Mouse (Mus musculus): ENCODE measurements around the gene Adar.

The Adar gene

DNA sequence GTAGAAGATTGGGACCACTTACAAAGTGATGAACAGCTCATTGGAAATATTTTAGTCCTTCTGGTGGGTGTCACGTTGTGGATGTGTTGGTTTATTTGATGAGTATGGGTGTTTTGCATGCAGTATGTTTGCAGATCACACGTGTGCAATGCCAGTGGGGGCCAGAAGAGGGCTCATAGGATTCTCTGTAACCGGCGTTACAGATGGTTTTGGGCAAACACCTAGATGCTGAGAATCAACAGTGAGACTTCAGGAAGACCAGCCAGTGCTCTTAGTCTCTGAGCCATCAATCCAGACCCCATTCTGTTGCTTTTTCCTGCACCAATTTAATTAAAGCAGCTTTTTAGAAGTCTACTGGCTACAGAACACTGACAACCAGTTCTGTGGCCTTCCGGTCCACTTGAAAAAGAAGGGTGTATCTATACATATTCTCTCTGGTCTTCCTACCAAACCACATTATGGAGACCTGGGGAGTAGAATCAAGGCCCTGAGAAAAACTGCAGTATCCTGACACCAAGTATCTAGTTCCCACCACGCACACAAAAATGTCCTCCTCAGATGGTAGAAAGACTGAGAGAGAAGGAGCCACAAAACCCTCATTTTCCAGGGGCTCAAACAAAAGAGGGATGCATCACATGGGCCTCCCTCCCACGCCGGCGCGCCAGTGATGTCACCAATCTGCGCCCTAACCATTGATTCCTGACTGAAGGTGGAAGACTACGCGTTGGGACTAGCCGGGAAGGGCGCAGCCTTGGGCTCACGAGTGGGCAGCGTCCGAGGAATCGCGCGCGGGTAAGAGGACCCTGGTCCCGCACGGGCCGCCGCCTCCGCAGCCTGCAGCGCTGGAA, at the start of gene Adar:
TSS of gene Adar (plus strand) at position 664 of the 848 bp plus-strand sequence.
- peak; percentile 80 for DNase-seq (ENCODE audit: low read depth, low spot score)

GRCm38 (mm10) chr3:89667131-89667530, 47.7 kb upstream of the Adar start:
- DNase-seq (ENCODE audit: low read depth, low spot score): no peak

GRCm38 (mm10) chr3:89671334-89671733, 43.5 kb upstream of the Adar start:
- DNase-seq (ENCODE audit: low read depth, low spot score): no peak

- no peak for DNase-seq (ENCODE audit: low read depth, low spot score)
These were observed 42.1 kb upstream of the Adar start for GRCm38 (mm10) chr3:89672573-89673317.

DNA sequence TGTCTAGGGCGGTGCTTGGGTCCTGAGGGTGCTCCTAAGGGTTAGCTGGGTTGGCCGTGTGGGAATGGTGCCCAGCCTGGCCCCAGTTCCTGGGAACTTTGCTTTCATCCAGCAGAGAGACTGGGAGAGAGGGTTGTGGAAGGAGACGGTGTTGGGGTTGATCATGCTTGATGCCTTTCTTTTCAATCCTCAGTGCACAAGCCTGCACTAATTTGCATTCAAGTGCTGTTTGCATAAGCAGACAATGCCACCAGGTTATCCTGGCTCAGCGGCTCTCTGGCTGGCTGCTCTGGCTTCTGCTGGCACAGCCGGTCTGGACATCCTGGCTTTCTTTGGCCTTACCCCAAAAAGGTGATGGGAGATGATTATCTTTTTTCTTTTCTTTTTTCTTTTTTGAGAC, 37.2 kb upstream of the Adar start:
- DNase-seq (ENCODE audit: low read depth, low spot score): no peak

- DNase-seq (ENCODE audit: low read depth, low spot score): no peak
These were observed 28.8 kb upstream of the Adar start for GRCm38 (mm10) chr3:89686031-89686430.

GRCm38 (mm10) chr3:89688694-89689581, 25.9 kb upstream of the Adar start:
- DNase-seq (ENCODE audit: low read depth, low spot score): peak; percentile 58

DNA sequence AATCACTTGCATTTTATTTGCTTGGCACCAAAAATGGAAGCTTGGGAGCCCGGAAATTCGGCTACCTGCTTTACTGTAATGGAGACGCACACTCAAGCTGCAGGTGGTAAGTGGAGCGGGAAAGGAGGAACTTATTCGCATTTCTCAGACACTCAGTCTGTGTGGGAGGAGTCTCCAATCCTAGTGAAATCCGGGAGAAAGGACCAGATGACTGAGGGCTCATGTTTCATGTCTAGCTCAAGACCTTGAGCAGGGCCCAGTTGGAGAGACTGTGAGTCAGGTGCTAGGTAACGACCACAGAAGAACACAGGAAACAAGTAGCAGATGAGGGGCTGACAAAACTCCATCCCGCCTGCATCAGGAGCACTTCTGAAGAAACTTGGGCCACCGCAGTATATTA, 23.0 kb upstream of the Adar start:
- DNase-seq (ENCODE audit: low read depth, low spot score): no peak

DNA sequence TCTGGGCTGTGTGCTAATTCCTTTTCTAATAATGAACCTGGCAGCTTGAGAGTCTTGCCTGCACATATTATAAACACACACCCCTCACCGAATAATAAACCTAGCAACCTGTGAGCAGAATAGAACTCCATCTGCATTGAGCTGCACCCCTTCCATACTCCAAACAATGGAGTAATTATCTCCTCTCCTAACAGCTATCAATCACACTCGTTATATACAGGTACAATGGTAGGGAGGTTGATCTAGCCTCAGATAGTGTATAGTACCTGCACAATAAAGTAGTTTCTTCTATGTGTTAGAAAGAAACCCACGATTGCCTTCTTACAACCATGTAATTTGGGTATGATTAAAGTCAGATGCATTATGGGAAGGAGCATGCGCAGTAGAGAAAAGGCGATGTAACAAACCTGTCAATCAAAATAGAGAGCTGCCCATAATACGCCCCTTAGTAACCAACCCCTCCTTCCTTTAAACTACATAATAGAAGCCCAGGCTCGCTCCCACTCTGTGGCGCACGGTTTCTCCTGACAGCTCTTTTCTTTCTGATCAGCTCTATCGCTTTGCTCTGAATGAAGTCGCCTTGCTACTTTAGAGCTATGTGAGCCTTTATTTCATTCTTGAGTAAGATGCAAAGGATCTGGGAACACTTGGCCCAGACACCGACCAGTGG, 18.5 kb upstream of the Adar start:
- no peak for DNase-seq (ENCODE audit: low read depth, low spot score)

DNA sequence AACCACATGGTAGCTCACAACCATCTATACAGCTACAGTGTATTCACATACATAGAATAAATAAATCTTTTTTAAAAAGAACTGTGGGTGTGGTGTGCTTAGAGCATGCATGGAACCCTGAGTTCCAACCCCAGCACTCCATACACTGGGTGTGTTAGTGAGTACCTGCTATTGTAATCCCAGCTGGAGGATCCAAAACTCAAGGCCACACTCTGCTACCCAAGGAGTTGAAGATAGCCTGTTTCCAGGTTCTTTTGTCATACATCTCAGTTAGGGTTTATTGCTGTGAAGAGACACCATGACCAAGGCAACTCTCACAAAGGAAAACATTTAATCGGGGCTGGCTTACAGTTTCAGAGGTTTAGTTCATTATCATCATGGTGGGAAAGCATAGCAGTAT, 15.9 kb upstream of the Adar start:
- DNase-seq (ENCODE audit: low read depth, low spot score): no peak

GRCm38 (mm10) chr3:89700461-89700860, 14.4 kb upstream of the Adar start:
- no peak for DNase-seq (ENCODE audit: low read depth, low spot score)

- DNase-seq (ENCODE audit: low read depth, low spot score): no peak
These were observed 11.2 kb upstream of the Adar start for GRCm38 (mm10) chr3:89703596-89703995.

GRCm38 (mm10) chr3:89704064-89704463, 10.8 kb upstream of the Adar start:
- DNase-seq (ENCODE audit: low read depth, low spot score): no peak

GRCm38 (mm10) chr3:89715207-89715966, 565 bp downstream of the Adar start:
- no peak for DNase-seq (ENCODE audit: low read depth, low spot score)

- no peak for DNase-seq (ENCODE audit: low read depth, low spot score)
These were observed 1.1 kb downstream of the Adar start for GRCm38 (mm10) chr3:89715967-89716256.

DNA sequence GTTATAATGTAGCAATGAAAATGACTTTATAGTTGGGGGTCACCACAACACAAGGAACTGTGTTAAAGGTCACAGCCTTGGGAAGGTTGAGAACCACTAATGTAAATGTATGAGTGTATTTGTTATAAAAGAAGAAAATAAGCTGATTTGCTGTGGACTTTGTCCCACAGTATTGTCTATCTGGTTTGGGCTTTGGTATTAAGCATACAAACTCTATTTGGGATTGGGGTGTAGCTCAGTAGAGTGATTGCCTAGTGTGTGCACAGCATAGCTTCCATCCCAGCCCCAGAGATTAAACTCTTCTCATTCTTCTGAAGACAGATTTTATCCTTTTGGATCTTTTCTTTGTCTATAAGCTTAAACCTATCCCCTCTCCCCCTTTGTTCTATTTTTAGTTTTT, 7.2 kb downstream of the Adar start:
- DNase-seq (ENCODE audit: low read depth, low spot score): no peak

DNA sequence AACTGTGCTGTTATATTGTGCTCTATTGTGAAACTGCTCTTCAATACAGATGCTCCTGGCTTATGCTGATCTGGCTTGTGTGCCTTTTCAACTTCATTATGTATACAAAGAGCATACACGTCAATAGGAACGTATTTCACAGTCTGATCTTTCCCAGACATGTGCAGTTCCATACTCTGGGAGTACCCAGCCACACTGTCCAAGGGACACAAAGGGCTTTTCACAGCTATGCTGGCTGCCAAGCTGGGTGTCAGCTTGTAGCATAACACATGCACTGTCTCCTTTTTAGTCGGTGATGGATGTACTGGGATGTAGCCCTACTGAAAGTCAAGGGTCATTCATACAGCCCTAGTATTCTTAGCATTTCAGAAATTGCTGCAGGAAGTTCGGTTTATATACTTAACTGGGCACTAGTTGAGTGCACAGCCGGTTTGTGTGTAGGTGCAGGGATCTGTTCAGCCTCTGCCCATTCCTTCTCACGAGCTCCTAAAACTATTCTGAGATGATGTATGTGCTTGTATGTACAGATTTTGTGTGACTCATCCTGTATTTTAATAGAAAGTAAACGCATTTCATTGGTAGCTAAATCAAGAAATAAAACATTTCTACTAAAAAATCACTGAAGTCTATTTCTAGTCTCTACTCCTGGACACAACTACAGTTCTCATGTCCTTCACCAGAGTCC, 8.7 kb downstream of the Adar start:
- DNase-seq (ENCODE audit: low read depth, low spot score): no peak

DNA sequence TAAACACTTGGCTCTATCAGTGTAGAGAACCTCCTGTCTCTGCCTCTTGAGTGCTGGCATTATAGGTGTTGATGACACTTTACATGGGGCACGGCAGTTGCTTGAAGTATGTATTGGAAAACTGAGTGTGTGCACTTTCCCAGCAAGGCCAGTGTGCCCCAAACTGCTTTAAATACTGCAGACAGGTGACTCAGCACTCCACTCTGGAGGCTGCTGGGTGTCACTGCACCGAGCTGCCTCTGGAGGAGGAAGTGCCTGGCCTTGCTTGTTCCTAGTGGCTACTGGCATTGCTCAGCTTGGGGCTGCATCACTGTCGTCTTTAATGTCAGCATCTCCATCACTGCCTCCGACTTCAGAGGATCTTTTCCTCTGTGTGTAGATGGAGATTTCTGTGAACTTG, 12.2 kb downstream of the Adar start:
- DNase-seq (ENCODE audit: low read depth, low spot score): peak; percentile 20

DNA sequence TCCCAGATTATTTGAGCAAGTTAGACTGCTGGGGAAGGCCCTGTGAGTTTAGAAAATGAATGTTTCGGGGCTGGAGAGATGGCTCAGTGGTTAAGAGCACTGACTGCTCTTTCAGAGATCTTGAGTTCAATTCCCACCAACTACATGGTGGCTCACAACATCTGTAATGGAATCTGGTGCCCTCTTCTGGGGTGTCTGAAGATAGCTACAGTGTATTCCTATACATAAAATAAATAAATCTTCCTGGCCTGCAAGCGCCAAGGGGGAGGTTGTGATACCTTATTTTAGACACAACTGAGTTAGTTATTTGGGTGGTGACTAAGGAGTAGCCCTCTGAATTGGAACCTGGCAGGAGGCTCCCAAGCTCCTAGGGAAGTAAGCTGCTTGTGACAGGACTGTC, 14.0 kb downstream of the Adar start:
- no peak for DNase-seq (ENCODE audit: low read depth, low spot score)
